Mouse (Mus musculus) ES-E14 (cell line): ENCODE data around the gene Ddx55.

Experiments used
- CHD2 ChIP-seq: IDR thresholded peaks from 2 replicates; pipeline ENCODE4 v1.6.1; 2014; ENCODE audit warnings: mild to moderate bottlenecking, low read depth, low read length, inconsistent platforms
- HCFC1 ChIP-seq: IDR thresholded peaks from 2 replicates; pipeline ENCODE4 v1.6.1; 2012; ENCODE audit warnings: low read length, inconsistent platforms, borderline replicate concordance; ENCODE audit not compliant: insufficient read depth
- MAFK ChIP-seq: IDR thresholded peaks from 2 replicates; pipeline ENCODE4 v1.6.1; 2014; ENCODE audit warnings: mild to moderate bottlenecking, low read depth, low read length, inconsistent platforms; ENCODE audit not compliant: insufficient read depth
- ZNF384 ChIP-seq: IDR thresholded peaks from 2 replicates; pipeline ENCODE4 v1.6.1; 2012; ENCODE audit warnings: low read depth, low read length, inconsistent platforms

GRCm38 (mm10) chr5:124503742-124504141 is 48.9 kb upstream of the Ddx55 start:
- no peak for TF ChIP-seq MAFK
- no peak for TF ChIP-seq HCFC1
- no peak for TF ChIP-seq CHD2
- no peak for TF ChIP-seq ZNF384
